Mouse (Mus musculus) left cerebral cortex, postnatal 25 days (tissue): ENCODE measurements around the gene Hoxc12. TPM values are rescaled to one million over a fixed set of nuclear protein-coding genes. Genes with fewer than 3 reads are reported as not detected.

Experiments
- DNase-seq, 2 experiments: peaks; one replicate each; pipeline ENCODE4 v3.0.0; 2022; ENCODE audit warnings: low spot score in 2 of 2, mixed read lengths in 1 of 2
- intact Hi-C: fragments of 180-260 bp; cut with DNase I; formaldehyde crosslinking; loops from one replicate; pipeline ENCODE4 v1.15.1; 2025
- total RNA-seq, 2 experiments: library from RNA; stranded (reverse); gene quantifications; 2 replicates each; pipeline ENCODE4 v1.2.3; 2021

Hoxc12 gene
- total RNA-seq, 2 experiments from 2014 or later, result not detected

DNA sequence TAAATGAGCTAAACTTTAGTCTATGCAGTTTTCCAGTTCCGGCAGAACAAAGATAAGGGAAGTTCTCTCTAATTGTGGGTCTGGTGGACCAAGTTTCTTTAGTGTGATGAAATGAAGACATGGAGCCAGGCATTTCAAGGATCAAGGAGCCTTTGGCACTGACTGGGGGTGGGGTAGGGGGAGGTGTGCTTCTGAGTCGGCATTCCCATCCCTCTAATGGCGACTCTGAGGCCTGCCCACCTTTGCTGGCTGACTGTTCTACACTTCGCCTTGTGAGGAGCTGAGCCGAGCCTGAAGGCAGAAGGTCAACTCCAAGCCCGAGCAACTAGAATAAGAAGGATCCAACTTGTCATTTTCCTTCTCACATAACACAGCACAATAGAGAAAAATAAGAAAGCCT, 25.2 kb downstream of the Hoxc12 start:
- DNase-seq, result no peak
- intact Hi-C loops, result no loop called here

DNA sequence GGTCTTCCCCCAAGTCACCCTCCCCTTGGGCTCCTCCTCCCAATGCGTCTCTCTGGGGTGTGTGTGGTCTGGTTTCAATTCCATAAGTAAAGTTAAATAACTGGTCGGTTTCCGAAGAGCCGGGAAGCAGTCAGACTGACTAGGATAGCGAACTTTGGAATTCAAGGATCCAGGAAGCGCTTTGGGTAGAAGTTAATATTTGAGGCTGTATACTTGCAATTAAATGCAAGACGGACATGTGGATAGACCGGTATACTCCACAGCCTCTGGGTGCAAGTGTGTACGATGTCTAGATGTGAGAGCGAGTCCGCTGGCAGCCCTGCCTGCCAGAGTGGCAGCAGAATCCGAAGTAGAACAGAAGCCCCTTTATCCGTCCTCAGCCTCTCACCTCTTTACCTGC, 25.9 kb downstream of the Hoxc12 start:
- no peak for DNase-seq
- intact Hi-C loops, result no loop called here

DNA sequence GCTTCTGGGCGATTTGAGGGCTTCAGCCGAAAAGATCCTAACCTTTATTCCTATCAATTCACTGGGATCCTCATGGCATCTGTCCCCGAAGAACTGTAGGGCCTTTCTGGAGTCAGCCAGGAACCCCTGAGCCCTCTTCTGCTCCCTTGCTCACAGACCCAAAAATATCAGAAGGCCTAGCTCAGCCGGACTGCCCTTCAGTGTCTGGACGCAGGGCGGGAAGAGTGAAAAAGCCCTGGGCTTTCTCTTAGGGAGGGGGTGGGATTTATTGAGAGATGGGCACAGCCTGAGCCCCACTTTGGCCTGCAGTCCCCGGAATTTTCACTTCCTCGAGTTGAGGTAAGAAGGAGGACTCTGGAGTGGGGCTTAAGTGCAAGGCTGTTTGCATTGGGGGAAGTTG, 26.7 kb downstream of the Hoxc12 start:
- no peak for DNase-seq
- intact Hi-C loops, result no loop called here

DNA sequence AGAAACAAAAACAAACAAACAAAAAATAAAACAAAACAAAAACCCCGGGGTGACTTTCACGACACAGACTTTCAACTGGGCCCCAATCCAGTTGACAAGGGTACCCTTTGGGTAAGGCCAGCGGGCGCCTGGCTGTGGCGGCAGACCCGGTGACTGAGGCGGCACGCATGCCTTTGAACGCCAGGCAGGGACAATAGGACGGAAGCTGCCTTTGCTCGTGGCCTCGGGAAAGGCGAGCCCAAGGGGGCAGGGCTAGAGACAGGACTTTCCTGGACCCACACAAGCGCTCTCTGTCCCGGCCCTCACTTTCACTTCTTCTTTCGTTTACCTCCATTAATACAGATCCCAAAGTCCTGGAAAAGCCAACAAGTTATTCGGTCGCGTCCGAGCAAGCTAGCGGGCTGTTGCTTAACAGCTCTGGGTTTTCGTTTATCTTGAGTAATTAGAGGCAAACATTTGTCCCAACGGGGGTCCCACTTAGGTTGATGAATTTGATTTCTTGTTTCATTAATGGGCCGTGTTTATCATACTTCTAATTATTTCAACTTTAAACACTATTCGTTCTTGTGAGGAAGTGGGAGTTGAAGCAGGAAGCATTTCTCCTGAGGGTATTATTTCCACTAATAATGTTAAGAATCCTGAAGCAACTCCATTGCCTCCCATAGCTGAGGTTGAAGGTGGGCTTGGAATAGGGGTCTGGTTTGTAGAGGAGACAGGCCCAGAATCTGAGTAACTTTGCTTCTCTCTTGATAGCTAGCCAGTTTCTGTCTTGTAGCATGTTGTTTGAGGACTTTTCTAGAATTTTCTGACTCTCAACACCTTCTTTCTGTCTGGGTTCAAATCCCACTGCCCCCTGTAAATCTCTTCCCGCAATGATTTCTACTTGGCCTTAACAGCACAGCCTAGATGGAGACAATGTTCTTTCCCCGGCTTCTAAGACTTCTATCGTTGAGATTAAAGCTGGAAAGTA, 27.4 kb downstream of the Hoxc12 start:
- intact Hi-C loops, result no loop called here
- no peak for DNase-seq

DNA sequence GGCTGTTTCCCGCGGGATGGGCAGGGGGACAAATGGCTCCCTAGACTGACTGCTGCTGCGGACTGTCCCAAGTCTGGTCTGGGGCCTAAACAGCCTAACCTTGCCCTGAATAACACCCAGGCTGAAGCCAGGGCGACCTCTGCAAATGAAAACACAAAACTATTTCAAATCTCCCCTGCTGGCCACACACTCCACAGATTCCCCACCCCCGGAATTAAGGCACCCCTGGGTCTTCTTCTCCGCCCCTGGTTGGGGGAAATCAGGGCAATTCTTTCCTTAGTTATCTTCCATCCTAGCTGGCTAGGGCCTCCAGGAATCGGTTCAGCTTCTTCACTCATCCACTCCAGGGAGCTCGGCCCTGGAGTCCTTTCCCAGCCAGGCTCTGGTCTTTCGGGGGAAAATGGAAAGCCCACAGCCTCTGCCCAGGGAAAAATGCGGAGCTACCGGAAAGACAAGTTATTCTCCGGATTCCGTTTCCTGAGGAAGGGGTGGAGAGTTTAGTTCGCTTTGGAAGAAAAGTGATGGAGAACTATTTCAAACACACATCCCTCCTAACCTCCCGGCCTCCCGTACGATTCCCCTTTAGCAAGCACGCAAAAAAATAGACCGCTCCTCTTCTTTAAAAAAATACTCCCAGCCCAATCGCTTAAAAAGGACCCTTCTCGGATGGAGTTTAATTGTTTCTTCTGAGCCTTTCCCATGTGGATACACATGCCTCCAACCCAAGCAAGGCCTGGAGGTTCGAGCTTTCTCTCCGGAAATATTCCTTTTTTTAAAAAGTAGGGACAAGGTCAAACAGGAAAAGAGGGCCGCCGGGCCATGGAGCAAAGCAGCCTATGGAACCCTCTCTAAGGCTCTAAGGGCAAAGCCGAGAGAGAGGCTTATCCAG, 28.7 kb downstream of the Hoxc12 start:
- no peak for DNase-seq
- intact Hi-C loops, result no loop called here

DNA sequence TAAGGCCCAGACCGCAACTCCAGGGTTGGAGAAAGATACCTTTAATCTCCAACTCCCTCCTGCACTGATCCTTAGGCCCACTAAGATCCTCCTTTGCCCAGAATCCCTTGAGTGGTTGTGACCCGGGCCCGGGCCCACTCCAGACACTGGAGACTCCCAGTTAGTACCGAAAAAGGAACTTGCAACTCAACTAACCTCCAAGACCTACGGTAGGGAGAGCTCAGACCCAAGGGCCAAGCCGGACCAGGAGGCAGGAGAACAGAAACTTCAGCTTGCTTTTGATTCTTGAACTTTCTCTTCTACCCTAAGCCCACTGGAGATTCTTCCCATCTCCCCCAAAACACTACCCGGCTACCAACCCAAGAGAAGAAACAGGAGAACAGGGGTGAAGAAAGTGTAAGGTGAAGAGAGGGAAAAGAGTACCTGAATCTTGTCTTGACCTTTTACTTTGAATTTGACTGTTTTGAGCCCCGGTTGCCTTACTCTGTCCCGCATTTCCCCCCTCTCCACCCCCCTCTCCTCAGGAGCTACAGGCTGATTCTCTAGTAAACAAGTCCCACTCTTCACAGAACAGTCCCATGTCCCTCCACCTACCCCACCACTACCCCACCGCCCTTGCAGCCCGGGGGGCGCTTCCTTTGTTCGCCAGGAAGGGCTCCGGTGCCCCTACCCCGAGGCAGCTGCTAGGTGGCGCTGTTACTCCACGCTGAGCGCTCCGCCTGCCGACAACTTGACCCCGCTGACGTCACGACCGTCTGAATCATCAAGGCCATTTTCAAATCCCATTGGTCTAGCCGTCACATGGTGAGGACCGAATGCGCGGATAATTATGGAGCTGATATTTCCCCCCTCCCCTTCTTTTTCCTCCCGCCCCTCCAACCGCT, 29.6 kb downstream of the Hoxc12 start:
- DNase-seq, result no peak
- intact Hi-C loops, result no loop called here

DNA sequence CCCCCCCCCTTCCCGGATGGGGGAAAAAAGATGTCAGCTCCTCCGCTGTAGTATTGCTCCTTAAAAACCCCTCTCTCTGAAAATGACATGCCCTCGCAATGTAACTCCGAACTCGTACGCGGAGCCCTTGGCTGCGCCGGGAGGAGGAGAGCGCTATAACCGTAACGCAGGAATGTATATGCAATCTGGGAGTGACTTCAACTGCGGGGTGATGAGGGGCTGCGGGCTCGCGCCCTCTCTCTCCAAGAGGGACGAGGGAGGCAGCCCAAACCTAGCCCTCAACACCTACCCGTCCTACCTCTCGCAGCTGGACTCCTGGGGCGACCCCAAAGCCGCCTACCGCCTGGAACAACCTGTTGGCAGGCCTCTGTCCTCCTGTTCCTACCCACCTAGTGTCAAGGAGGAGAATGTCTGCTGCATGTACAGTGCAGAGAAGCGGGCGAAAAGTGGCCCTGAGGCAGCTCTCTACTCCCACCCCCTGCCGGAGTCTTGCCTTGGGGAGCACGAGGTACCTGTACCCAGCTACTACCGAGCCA, 30.3 kb downstream of the Hoxc12 start, which contains the start of gene Hoxc10:
Gene Hoxc10 (plus strand): TSS at position 21 of the 536 bp plus-strand sequence.
- intact Hi-C loops, result no loop called here
- no peak for DNase-seq

DNA sequence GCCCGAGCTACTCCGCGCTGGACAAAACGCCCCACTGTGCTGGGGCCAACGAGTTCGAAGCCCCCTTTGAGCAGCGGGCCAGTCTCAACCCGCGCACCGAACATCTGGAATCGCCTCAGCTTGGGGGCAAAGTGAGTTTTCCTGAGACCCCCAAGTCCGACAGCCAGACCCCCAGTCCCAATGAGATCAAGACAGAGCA, 30.7 kb downstream of the Hoxc12 start, which contains the start of gene Hoxc5:
Gene Hoxc5 (plus strand): TSS at position 132 of the 199 bp plus-strand sequence.
- DNase-seq, result no peak
- intact Hi-C loops, result no loop called here

DNA sequence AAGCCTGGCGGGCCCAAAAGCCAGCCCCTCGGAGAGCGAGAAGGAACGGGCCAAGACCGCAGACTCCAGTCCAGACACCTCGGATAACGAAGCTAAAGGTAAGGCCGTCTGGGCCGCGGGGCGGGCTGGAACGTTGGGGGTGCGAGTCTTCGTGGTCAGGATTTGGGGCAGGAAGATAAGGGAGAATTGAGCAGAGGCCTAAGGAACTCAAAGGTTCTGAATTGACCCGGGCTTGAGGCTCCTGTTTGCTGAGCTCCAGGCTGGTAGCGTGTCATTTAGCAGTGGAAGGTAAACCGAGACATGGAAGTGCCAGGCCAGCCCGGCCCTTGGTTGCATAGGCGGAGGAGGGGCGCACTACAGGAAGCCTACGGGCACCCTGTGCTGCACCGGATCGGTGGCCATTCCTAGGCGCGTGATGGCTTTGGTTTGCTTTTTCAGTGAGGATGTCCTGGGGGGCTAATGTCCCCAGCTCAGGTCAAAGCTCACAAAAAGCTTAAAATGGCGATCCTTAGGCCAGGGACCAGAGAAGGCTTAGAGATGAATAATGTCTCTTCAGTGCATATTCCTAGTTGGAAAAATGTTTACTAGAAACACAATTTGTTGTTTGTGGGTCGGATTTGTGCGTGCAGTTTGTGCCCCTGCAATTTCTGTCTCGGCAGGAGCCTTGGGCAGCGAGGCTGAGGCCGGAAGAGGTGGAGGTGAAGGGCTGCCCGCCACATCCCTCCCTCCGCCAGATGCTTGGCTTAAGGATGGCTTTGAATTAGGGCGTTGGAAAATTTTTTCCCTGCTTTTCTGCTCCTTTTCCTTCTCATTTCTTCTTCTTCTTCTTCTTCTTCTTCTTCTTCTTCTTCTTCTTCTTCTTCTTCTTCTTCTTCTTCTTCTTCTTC, 31.2 kb downstream of the Hoxc12 start:
- DNase-seq, result no peak
- intact Hi-C loops, result no loop called here

DNA sequence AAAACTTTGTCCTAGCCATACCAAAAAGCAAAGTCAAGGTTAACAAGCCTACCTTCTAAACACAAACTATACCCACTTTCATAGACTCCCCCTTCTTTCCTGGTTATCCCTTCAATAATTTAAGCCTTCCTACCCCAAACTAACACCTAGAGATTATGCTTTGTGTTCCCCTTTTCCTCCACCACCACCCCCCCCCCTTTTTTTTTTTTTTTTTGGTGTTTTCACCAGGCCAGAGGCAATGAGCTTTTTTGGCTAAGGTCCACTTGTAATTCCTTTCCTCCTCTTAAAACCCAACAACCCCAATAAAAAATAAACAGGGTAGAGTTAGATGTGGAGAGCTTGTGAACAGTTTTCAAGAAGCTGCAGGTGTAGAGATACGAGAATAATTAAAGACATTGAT, 32.7 kb downstream of the Hoxc12 start:
- intact Hi-C loops, result no loop called here
- no peak for DNase-seq

DNA sequence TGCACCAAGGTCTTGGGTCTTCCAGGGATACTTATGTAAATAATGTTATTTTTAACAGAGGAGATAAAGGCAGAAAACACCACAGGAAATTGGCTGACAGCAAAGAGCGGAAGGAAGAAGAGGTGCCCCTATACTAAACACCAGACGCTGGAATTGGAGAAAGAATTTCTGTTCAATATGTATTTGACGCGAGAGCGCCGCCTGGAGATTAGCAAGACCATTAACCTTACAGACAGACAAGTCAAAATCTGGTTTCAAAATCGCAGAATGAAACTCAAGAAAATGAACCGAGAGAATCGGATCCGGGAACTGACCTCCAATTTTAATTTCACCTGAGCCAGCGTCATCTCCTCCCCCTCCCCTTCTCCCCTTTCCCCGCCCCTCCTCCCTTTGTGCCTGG, 34.2 kb downstream of the Hoxc12 start:
- no peak for DNase-seq
- intact Hi-C loops, result loop anchor here (5.0 kb wide), 1 partner anchor 208 kb away; no protein-coding TSS in a partner anchor

DNA sequence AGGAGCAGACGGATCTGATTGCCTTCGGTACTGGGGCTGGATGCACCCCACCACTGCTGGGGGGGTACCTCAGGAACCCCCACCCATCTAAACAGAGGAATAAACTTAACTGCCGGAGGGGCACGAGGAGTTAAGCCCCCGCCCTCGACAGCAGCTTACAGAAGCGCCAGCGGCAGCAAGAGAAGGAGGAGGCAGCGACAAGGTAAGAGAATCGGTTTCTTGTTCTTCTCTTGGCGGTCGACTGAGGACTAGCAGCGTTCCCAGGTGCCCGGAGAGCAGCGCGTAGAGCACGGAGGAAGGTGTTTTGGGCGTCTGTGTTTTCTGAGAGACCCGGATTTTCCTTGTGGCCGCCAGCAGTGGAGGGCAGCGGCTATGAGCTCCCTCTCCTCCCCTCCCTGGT, 35.7 kb downstream of the Hoxc12 start:
- DNase-seq, result no peak
- intact Hi-C loops, result loop anchor here (5.0 kb wide), 1 partner anchor 210 kb away; no protein-coding TSS in a partner anchor

DNA sequence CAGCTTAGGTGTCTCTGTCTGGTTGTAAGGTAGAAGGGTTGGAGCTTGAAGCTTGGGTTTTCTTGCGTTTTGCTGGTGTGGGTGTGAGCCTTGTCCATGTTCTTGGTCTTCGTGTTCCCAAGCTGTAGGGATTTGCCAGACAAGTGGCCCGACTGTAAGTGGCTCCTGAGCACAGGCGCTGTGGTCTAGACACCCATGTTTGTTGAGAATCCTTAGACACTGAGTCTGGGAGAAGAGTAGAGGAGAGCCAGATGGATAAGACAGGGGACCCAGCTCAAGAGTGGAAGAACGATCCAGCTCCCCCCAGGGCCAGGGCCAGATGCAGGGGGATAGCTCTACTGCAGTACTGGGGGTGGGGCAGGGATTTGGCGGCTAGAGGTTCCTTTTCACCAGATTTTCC, 36.2 kb downstream of the Hoxc12 start:
- DNase-seq, result no peak
- intact Hi-C loops, result loop anchor here (5.0 kb wide), 1 partner anchor 210 kb away; no protein-coding TSS in a partner anchor

DNA sequence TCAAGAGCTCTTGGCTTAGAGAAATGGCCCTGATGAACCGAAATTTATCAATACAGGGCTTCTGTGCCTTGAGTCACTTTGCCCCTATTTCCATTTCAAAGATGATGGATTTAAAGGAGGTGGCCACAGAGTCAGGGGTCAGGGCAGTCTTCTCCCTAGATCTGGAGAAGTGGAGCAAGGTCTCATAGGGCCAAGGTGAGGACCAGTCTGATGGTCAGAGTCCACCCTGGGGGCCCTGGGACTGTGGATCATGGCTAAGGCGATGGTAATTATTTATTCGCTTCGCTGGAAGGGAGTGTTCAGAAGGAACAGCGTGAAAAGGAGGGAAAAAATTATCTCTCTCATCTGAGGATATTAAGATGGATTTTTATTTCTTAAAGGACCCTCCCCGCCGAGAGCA, 38.5 kb downstream of the Hoxc12 start:
- intact Hi-C loops, result no loop called here
- no peak for DNase-seq

DNA sequence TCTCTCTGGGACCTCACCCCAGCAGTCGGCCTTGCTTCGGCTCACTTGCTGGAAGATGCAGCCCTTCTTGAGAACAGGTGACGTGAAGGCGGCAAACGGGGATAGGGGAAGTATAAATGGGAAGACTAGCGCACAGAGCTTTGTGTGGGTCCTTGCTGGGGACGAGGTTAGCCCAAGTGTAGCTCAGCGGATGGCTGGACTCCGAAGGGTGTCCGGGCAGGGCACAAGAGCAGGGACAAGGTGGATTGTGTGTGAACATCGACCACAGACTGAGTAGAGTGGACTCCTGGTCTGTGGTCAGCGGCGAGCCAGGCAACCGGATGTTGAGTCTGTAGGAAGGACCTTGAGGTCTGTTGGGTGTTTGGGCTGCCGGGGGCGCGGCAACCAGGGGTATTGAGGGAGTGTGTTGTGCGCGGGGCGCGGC, 39.1 kb downstream of the Hoxc12 start:
- no peak for DNase-seq
- intact Hi-C loops, result no loop called here

DNA sequence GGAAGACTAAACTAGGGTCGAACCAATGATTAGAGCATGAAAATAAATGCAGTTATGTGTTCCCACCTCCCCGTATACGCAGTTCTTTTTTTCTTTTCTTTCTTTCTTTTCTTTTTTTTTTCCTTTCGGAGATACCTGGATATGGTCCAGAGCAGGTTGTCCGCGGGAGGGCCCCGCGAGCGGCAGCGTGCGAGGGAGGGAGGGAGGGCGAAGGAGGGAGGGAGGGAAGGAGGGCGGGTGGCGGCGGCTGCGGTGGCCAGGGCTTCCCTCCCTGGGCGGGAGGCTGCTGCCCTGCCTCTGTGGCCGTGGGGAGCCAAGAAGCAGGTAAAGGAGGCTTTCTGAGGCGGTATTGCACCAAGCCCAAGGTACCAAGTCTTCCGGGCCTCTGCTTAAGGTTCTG, 39.6 kb downstream of the Hoxc12 start, which contains the start of gene Hoxc9:
Gene Hoxc9 (plus strand): TSS at position 269 of the 400 bp plus-strand sequence.
- intact Hi-C loops, result no loop called here
- DNase-seq, result no peak

DNA sequence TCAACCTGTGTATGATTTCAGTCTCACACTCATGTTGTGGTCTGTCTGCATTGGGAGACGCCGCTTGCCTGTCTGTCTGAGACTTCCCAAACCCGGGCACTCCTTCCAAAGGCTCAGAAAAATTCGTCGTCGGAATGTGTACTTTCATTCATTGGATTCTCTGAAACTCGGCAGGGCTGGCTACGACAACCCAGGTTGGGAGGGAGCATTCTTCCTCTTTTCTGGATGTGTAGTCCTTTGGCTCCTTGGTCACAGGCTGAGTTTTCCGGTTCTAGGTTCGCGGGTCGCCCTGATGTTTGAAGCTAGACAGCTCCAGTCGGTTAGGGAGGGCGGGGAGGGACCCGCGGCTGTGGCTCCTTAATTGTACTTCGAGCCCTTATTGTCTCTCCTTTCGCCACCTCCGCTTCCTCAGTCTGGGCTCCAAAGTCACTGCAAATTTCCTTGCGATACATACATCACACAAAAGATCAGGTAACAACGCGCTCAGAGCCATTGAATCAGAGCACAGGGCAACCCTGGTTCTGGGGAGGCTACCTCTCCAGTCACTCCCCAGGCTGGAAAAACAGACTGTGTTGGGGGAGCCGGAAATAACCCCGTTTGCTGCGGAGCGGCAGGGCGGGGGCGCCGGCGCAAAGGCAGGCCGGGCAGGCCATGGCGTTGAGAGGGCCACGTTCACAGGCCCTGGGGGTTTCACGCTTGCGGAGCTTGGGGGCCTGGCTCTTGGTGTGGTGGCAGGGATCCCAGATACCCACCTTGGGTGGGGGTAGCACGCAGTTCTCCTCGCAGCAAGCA, 40.3 kb downstream of the Hoxc12 start:
- intact Hi-C loops, result no loop called here
- DNase-seq, result no peak
